Mouse (Mus musculus): ENCODE results near the gene Tldc2. TPM values are rescaled to one million over a fixed set of nuclear protein-coding genes. Genes with fewer than 3 reads are reported as not detected.

The Tldc2 gene
- polyA plus RNA-seq, 1 experiment from 2014 or later: 0.38 TPM

- Histone ChIP-seq H3K9me3 (ENCODE audit: control insufficient read depth, low read length) (no peaks in the 10 kb centered on the region), H3K4me1 (ENCODE audit: control insufficient read depth, insufficient read depth, low read length) (no peaks in the 10 kb centered on the region), H3K27me3 (ENCODE audit: control insufficient read depth, insufficient read depth, low read length) (no peaks in the 10 kb centered on the region), H3K4me3 (ENCODE audit: low read length) (no peak overlapping the region), H3K4me2 (replicated peaks; ENCODE audit: low read depth, low read length) (no peak overlapping the region), H3K36me3 (ENCODE audit: control insufficient read depth, insufficient read depth, low read length) (peaks cover 44% of the 10 kb centered on the region), H3K9ac (ENCODE audit: low read depth, low read length) (no peak overlapping the region), H3K27ac (ENCODE audit: low read depth, low read length) (no peak overlapping the region)
- 70% methylated on average over 3 of the region's 3 CpGs for WGBS
- no peak for ATAC-seq (ENCODE audit: low FRiP score, low TSS enrichment)
These were observed 32.2 kb downstream of the Tldc2 start for GRCm38 (mm10) chr2:157119075-157119474.

- H3K27ac ChIP-seq (ENCODE audit: low read depth, low read length): no peak overlapping the region
- H3K4me3 ChIP-seq (ENCODE audit: low read length): no peak overlapping the region
- no peaks in the 10 kb centered on the region for H3K27me3 ChIP-seq (ENCODE audit: control insufficient read depth, insufficient read depth, low read length)
- no peak overlapping the region for H3K9ac ChIP-seq (ENCODE audit: low read depth, low read length)
- no peak overlapping the region for H3K4me2 ChIP-seq (replicated peaks; ENCODE audit: low read depth, low read length)
- WGBS: 93% methylated on average over 8 of the region's 8 CpGs
- H3K36me3 ChIP-seq (ENCODE audit: control insufficient read depth, insufficient read depth, low read length): peaks cover 28% of the 10 kb centered on the region; the same call in 1 of the 2 replicates
- no peaks in the 10 kb centered on the region for H3K4me1 ChIP-seq (ENCODE audit: control insufficient read depth, insufficient read depth, low read length)
- ATAC-seq (ENCODE audit: low FRiP score, low TSS enrichment): no peak
- H3K9me3 ChIP-seq (ENCODE audit: control insufficient read depth, low read length): no peaks in the 10 kb centered on the region
These were observed 34.9 kb downstream of the Tldc2 start for GRCm38 (mm10) chr2:157121766-157122165.

GRCm38 (mm10) chr2:157125246-157125645 is 38.4 kb downstream of the Tldc2 start:
- Histone ChIP-seq H3K27ac (ENCODE audit: low read depth, low read length) (no peak overlapping the region), H3K36me3 (ENCODE audit: control insufficient read depth, insufficient read depth, low read length) (peaks cover 32% of the 10 kb centered on the region; the same call in 1 of the 2 replicates), H3K27me3 (ENCODE audit: control insufficient read depth, insufficient read depth, low read length) (no peaks in the 10 kb centered on the region), H3K4me2 (replicated peaks; ENCODE audit: low read depth, low read length) (no peak overlapping the region), H3K4me3 (ENCODE audit: low read length) (no peak overlapping the region), H3K4me1 (ENCODE audit: control insufficient read depth, insufficient read depth, low read length) (no peaks in the 10 kb centered on the region), H3K9me3 (ENCODE audit: control insufficient read depth, low read length) (no peaks in the 10 kb centered on the region), H3K9ac (ENCODE audit: low read depth, low read length) (no peak overlapping the region)
- no peak for ATAC-seq (ENCODE audit: low FRiP score, low TSS enrichment)
- WGBS: 88% methylated on average over 3 of the region's 3 CpGs

GRCm38 (mm10) chr2:157127370-157127769 is 40.5 kb downstream of the Tldc2 start:
- no peaks in the 10 kb centered on the region for H3K27me3 ChIP-seq (ENCODE audit: control insufficient read depth, insufficient read depth, low read length)
- 90% methylated on average over 3 of the region's 3 CpGs for WGBS
- no peak for ATAC-seq (ENCODE audit: low FRiP score, low TSS enrichment)
- H3K4me2 ChIP-seq (replicated peaks; ENCODE audit: low read depth, low read length): no peak overlapping the region
- H3K36me3 ChIP-seq (ENCODE audit: control insufficient read depth, insufficient read depth, low read length): peaks cover 14% of the 10 kb centered on the region; the same call in 1 of the 2 replicates
- no peaks in the 10 kb centered on the region for H3K9me3 ChIP-seq (ENCODE audit: control insufficient read depth, low read length)
- H3K27ac ChIP-seq (ENCODE audit: low read depth, low read length): no peak overlapping the region
- H3K9ac ChIP-seq (ENCODE audit: low read depth, low read length): no peak overlapping the region
- H3K4me1 ChIP-seq (ENCODE audit: control insufficient read depth, insufficient read depth, low read length): no peaks in the 10 kb centered on the region
- H3K4me3 ChIP-seq (ENCODE audit: low read length): no peak overlapping the region

GRCm38 (mm10) chr2:157128072-157128471 is 41.2 kb downstream of the Tldc2 start:
- Histone ChIP-seq H3K9me3 (ENCODE audit: control insufficient read depth, low read length) (no peaks in the 10 kb centered on the region), H3K27me3 (ENCODE audit: control insufficient read depth, insufficient read depth, low read length) (no peaks in the 10 kb centered on the region), H3K4me2 (replicated peaks; ENCODE audit: low read depth, low read length) (no peak overlapping the region), H3K36me3 (ENCODE audit: control insufficient read depth, insufficient read depth, low read length) (peaks cover 13% of the 10 kb centered on the region; the same call in 1 of the 2 replicates), H3K27ac (ENCODE audit: low read depth, low read length) (no peak overlapping the region), H3K9ac (ENCODE audit: low read depth, low read length) (no peak overlapping the region), H3K4me1 (ENCODE audit: control insufficient read depth, insufficient read depth, low read length) (no peaks in the 10 kb centered on the region), H3K4me3 (ENCODE audit: low read length) (no peak overlapping the region)
- ATAC-seq (ENCODE audit: low FRiP score, low TSS enrichment): no peak
- WGBS: 67% methylated on average over 4 of the region's 4 CpGs

- Histone ChIP-seq H3K4me1 (ENCODE audit: control insufficient read depth, insufficient read depth, low read length) (no peaks in the 10 kb centered on the region; the same call in 1 of the 2 replicates), H3K27ac (ENCODE audit: low read depth, low read length) (no peak overlapping the region), H3K4me3 (ENCODE audit: low read length) (no peak overlapping the region), H3K4me2 (replicated peaks; ENCODE audit: low read depth, low read length) (no peak overlapping the region), H3K36me3 (ENCODE audit: control insufficient read depth, insufficient read depth, low read length) (peaks cover 11% of the 10 kb centered on the region; the same call in 1 of the 2 replicates), H3K9ac (ENCODE audit: low read depth, low read length) (no peak overlapping the region), H3K9me3 (ENCODE audit: control insufficient read depth, low read length) (no peaks in the 10 kb centered on the region), H3K27me3 (ENCODE audit: control insufficient read depth, insufficient read depth, low read length) (no peaks in the 10 kb centered on the region)
- WGBS: 96% methylated on average over 4 of the region's 4 CpGs
- ATAC-seq (ENCODE audit: low FRiP score, low TSS enrichment): no peak
These were observed 42.2 kb downstream of the Tldc2 start for GRCm38 (mm10) chr2:157129096-157129495.

GRCm38 (mm10) chr2:157129601-157130164 is 42.8 kb downstream of the Tldc2 start:
- H3K9ac ChIP-seq (ENCODE audit: low read depth, low read length): no peak overlapping the region
- ATAC-seq (ENCODE audit: low FRiP score, low TSS enrichment): no peak
- H3K9me3 ChIP-seq (ENCODE audit: control insufficient read depth, low read length): no peaks in the 10 kb centered on the region
- H3K4me2 ChIP-seq (replicated peaks; ENCODE audit: low read depth, low read length): no peak overlapping the region
- 79% methylated on average over 11 of the region's 11 CpGs for WGBS
- no peaks in the 10 kb centered on the region; the same call in 1 of the 2 replicates for H3K4me1 ChIP-seq (ENCODE audit: control insufficient read depth, insufficient read depth, low read length)
- H3K27me3 ChIP-seq (ENCODE audit: control insufficient read depth, insufficient read depth, low read length): no peaks in the 10 kb centered on the region
- H3K4me3 ChIP-seq (ENCODE audit: low read length): no peak overlapping the region
- peaks cover 11% of the 10 kb centered on the region; the same call in 1 of the 2 replicates for H3K36me3 ChIP-seq (ENCODE audit: control insufficient read depth, insufficient read depth, low read length)
- H3K27ac ChIP-seq (ENCODE audit: low read depth, low read length): no peak overlapping the region

GRCm38 (mm10) chr2:157130813-157131514 is 44.1 kb downstream of the Tldc2 start:
- H3K4me2 ChIP-seq (replicated peaks; ENCODE audit: low read depth, low read length): no peak overlapping the region
- H3K36me3 ChIP-seq (ENCODE audit: control insufficient read depth, insufficient read depth, low read length): peaks cover 11% of the 10 kb centered on the region; the same call in 1 of the 2 replicates
- WGBS: 87% methylated on average over 8 of the region's 8 CpGs
- H3K9ac ChIP-seq (ENCODE audit: low read depth, low read length): no peak overlapping the region
- H3K9me3 ChIP-seq (ENCODE audit: control insufficient read depth, low read length): no peaks in the 10 kb centered on the region
- H3K27me3 ChIP-seq (ENCODE audit: control insufficient read depth, insufficient read depth, low read length): no peaks in the 10 kb centered on the region
- ATAC-seq (ENCODE audit: low FRiP score, low TSS enrichment): no peak
- no peak overlapping the region for H3K4me3 ChIP-seq (ENCODE audit: low read length)
- H3K4me1 ChIP-seq (ENCODE audit: control insufficient read depth, insufficient read depth, low read length): no peaks in the 10 kb centered on the region; the same call in none of the 2 replicates
- no peak overlapping the region for H3K27ac ChIP-seq (ENCODE audit: low read depth, low read length)

- no peaks in the 10 kb centered on the region; the same call in none of the 2 replicates for H3K4me1 ChIP-seq (ENCODE audit: control insufficient read depth, insufficient read depth, low read length)
- H3K9me3 ChIP-seq (ENCODE audit: control insufficient read depth, low read length): no peaks in the 10 kb centered on the region
- no peak for ATAC-seq (ENCODE audit: low FRiP score, low TSS enrichment)
- H3K9ac ChIP-seq (ENCODE audit: low read depth, low read length): no peak overlapping the region
- no peaks in the 10 kb centered on the region for H3K27me3 ChIP-seq (ENCODE audit: control insufficient read depth, insufficient read depth, low read length)
- H3K4me2 ChIP-seq (replicated peaks; ENCODE audit: low read depth, low read length): no peak overlapping the region
- peaks cover 10% of the 10 kb centered on the region; the same call in 1 of the 2 replicates for H3K36me3 ChIP-seq (ENCODE audit: control insufficient read depth, insufficient read depth, low read length)
- H3K27ac ChIP-seq (ENCODE audit: low read depth, low read length): no peak overlapping the region
- H3K4me3 ChIP-seq (ENCODE audit: low read length): no peak overlapping the region
- WGBS: 83% methylated on average over 1 of the region's 1 CpGs
These were observed 45.2 kb downstream of the Tldc2 start for GRCm38 (mm10) chr2:157132086-157132485.
